19 mouse cellular contexts compared by ENCODE assay signal in the genomic region with DNA sequence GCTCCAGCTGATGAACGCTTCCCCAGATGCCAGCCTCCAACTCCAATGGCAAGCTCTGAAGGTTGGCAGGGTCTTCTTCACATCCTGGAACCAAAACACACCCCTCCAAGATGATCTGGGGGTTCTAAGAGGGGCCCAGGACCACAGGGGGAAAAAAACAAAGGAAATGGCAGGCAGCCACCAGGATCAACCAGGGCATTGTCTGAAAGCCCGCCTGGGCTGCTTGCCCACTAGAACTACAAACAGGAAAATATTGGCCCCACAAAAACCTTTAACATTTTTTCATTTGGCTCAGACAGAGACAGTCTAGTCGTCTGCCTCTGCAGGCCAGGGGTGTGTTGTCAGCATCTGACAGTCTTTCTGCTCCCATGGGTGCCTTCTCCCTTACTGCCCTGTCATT. TPM values are rescaled to one million over a fixed set of nuclear protein-coding genes. Genes with fewer than 3 reads are reported as not detected.
DNase-seq lines count a peak whose midpoint lies in the region.
"Had no signal": no experiment of that assay in that cellular context is flagged by ENCODE, and none has a peak within 500 bp of the region (broad histone marks: within the 10 kb centered on the region; RNA-seq: fewer than 3 reads in every experiment).

No protein-coding gene starts in this region.

- DNase-seq in testis, postnatal 10 days (ENCODE audit: low spot score): peak; percentile 44
- no peak for DNase-seq in testis, postnatal 14 days (ENCODE audit: low spot score)
- peak; percentile 69 for DNase-seq in lung, postnatal 10 days
- peak; percentile 52 for DNase-seq in lung, postnatal 36 days
- no peak for DNase-seq in frontal cortex, postnatal 10 days (ENCODE audit: low spot score in 2 of 2)
- no peak for DNase-seq in adrenal gland, postnatal 4 days (ENCODE audit: low spot score in 2 of 2)
- DNase-seq: adrenal gland, postnatal 10 days; adrenal gland, postnatal 36 days; cerebellum, adult 11 months; cerebellum, adult 2 months; cerebellum, adult 9-11 months; cerebellum, postnatal 25 days; forebrain, postnatal 0 days; gastrocnemius, postnatal 10 days; gastrocnemius, postnatal 36 days; heart, adult 2 months; heart, postnatal 14 days; heart, postnatal 4 days had no signal

RNA-seq across cellular contexts. Expression of a gene that starts 25.3 kb away (rescaled TPM):
- total RNA-seq in adrenal gland, postnatal 4 days (2021): 10 to 100 TPM; 62.1 to 69.5 TPM
- total RNA-seq: MEL had no signal

RNA-seq across cellular contexts. Expression of a gene that starts 35.4 kb away (rescaled TPM):
- total RNA-seq in adrenal gland, postnatal 4 days (2021): 10 to 100 TPM; 37.2 to 41.4 TPM

Comparison
In these comparisons a context has a peak if more than half of its experiments do, and no peak if none do; other contexts are left out.
1. DNase-seq: peak in testis, postnatal 10 days (single experiment), lung, postnatal 10 days (single experiment) and lung, postnatal 36 days (single experiment); none in testis, postnatal 14 days (single experiment), frontal cortex, postnatal 10 days (0 of 2) and adrenal gland, postnatal 4 days (0 of 2).